Mouse (Mus musculus) spleen, postnatal 10 days (tissue): ENCODE measurements around the gene Fam193a.
A peak's percentile ranks its signal among the peaks of the same experiment; 100 is the strongest.

ENCODE experiments used
- DNase-seq, 2 experiments: peaks; one replicate each; pipeline ENCODE4 v3.0.0; 2021 to 2022; ENCODE audit warnings: low spot score in 2 of 2

Fam193a gene

DNA sequence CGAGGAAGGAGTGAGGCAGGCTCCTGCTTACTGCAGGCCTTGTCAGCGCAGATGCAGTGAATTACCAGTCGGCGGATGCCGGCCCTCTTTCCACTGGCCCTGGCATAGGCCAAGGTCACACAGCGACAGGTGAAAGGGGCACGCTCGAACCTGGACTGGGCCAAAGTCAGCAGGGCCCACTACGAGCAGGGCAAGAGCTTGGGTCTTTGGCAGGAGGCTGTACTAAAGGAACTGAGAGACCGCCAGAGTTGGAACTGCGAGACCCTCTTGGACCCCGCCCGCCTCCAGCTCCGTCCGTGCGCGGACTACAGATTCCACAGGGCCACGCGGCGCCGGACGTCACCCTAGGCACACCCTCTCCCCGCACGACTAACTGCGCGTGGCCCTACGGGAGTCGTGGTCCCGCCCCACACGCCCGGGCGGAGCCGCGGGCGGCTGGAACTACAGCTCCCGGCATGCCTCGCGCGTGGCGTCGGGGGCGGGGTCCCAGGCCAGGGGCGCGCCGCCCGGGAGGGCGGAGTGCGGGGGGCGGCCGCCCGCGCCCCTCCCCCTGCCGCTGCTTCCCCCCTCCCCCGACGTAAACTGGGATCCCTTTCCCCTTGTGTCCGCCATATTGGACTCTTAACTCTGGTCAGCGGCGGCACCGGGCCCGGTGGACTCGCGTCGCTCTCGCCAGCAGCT lies at the start of gene Fam193a:
Gene Fam193a, plus strand, starts transcription at position 593 of the 681 bp plus-strand sequence.
- peak; percentile 96 to 98 for DNase-seq

DNA sequence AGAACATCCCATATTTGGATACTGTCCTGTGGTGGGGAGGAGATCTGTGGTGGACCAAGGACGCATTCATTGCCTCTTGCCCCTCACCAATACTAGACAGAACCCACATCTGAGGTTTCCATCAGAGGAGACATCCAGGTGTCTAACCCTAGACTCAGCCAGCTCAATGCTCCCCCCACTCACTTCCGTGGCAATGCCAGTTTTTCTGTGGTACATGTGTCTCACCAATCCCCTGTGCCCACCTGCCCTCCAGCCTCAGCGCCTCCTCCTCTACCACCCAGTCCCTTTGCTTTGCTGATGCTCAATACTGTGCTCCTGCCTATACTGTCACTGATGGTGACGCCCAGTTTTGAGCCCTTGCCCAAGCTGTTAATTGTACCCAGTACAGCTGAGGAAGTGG lies 48.5 kb upstream of the Fam193a start:
- no peak for DNase-seq

- DNase-seq: no peak
Observed at GRCm38 (mm10) chr5:34325286-34325685, 44.4 kb upstream of the Fam193a start.

- no peak for DNase-seq
Observed at GRCm38 (mm10) chr5:34326249-34326691, 43.5 kb upstream of the Fam193a start.

DNA sequence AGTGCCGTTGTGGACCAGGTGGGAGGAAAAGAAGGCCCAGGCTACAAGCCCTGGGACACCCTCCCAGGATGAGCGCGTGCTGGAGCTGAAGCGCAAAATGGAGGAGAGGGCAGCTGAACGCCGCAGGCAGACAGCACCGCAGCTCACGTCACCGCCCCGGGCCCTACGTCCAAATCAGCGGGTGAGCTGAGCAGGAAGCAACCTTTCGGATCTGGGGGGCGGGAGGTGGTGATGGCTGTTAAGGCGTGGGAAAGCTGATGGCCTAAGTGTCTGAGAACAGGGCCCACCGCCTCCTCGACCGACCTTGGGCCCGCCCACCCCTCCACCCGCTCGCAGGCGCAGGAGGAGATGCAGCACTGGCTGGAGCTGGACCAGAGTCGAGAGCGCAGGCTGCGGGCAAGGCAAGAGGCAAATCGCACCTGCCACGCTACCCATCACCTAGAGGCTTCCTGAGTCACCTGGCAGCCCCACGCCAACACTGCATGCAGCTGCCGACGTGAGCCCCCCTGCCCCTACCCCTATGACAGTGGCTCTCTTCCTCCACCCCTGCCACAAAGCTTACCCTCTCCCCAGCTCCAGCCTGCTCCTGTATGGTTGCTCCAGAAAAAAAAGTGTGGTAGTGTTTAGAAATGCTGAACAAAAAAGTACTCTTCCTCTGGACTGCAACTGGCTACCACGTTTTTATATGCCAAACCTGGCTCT lies 42.7 kb upstream of the Fam193a start:
- peak in 1 of 2 experiments; percentile 27 for DNase-seq

DNA sequence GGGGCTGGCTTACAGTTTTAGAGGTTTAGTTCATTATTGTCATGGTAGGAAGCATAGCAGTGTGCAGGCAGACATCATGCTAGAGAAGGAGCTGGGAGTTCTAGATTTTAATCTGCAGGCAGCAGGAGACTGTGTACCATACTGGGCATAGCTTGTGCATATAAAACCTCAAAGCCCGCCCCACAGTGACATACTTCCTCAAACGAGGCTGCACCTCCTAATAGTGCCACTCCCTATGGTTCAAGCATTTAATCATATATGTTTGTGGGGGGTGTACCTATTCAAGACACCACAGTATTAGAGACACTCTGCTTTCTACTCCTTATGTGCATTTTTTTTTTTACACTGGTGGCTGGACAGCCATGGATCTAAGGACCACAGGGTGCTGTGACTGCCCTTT lies 39.6 kb upstream of the Fam193a start:
- DNase-seq: no peak

- DNase-seq: no peak
Observed at GRCm38 (mm10) chr5:34334081-34334480, 35.7 kb upstream of the Fam193a start.

- DNase-seq: no peak
Observed at GRCm38 (mm10) chr5:34335539-34336096, 34.1 kb upstream of the Fam193a start.

DNA sequence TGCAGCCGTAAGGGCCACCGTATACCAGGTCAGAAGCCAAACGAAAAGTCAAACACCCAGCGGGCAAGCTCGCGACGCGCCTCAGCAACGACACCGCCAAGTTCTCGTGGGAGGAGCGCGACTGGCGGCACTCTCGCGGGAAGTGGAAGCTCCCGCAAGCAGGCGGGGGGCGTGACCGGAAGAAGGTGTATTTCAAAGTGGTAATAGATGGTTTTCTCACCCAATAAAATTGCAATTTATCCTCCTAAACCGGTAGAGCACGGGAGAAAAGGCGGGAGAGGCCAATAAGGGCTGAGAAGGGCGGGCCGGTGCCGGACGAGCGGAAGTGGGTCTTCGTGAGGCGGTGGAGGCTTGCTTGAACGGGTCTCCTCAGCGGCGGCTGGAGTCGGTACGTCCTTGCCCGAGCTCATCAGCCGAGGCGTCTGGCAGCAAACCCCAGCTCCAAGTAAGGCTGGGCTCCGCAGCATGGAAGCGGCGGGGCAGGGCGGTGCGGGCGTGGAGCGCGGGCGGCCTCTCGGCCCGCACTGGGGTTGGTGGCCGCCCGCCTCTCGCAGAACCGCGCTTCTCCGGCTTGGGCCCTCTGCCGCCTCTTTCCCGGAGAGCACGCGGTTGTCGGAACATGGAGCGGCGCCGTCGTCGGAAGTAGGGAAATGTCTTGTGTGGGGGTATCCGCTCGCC lies 33.5 kb upstream of the Fam193a start, which contains the start of gene Rnf4:
Gene Rnf4, plus strand, starts transcription at position 193 of the 678 bp plus-strand sequence.
- peak; percentile 96 to 99 for DNase-seq

GRCm38 (mm10) chr5:34336775-34337450 lies 32.8 kb upstream of the Fam193a start:
- peak; percentile 66 to 80 for DNase-seq

DNA sequence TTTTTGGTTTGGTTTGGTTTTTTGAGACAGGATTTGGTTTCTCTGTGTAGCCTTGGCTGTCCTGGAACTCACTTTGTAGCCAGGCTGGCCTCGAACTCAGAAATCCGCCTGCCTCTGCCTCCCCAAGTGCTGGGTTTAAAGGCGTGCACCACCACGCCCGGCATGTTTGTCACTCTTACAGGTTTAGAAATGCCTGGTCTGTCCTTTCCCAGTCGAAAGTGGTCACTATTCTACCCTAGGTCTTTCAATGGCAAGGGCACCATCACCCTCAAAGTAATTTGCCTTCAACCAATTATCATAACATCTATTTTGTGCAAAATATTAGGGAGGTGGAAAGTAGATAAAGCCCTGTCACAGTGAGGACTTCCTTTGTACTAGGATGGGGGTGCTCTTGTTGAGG lies 29.5 kb upstream of the Fam193a start:
- no peak for DNase-seq

GRCm38 (mm10) chr5:34352084-34352631 lies 17.6 kb upstream of the Fam193a start:
- DNase-seq: no peak

- no peak for DNase-seq
Observed at GRCm38 (mm10) chr5:34360261-34360660, 9.5 kb upstream of the Fam193a start.

DNA sequence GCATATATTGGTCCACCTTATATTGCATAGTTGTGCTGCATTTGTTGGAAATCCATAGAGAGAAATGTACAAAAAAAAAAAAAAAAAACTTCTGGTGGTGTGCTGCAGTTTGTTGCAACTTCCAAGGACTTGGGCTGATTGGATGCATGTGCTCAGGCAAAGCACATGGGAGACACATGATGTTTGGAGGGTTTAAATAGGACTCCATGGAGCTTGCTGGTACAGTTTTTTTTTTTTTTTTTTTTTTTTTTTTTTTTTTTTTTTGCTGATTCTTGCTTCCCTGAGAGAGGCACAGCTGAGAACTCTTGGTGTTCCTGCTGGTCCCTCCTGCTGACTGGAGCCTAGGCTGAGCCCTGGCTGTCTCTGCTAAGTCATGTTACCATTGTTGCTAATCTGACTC lies 6.6 kb upstream of the Fam193a start:
- DNase-seq: no peak

DNA sequence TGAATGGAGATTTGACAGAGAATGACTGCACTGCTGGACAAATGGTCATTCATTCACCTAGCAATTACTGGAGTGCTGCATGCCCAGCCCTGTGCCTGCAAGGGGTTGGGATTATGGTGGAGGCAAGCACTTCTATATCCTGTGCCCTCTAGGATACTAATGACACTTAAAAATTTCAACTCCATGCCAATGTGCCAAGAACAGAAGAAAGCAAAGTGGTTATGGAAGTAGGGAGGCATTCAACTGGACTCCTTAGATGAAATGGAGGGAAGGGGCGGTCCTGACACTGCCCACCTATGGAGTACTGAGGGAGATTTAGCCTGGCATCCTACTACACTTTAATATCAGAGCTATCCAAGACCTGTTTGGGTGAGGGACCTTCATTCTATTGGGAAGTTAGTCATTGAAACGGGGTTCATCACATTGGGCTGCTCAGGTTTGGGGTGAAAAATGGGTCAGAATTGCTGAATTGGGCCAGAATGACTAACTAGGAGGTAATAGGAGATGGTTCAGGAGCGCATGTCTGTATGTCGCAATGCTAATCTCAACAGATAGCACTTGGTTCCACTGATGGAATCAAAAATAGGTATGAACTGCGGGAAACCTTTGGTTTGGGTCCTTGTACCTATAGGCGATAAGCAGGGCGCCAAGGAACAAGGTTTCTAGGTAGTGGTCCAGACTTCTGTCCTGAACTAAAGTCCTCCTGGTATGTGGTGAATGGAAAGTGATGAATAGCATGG lies 1.0 kb upstream of the Fam193a start:
- no peak for DNase-seq

DNA sequence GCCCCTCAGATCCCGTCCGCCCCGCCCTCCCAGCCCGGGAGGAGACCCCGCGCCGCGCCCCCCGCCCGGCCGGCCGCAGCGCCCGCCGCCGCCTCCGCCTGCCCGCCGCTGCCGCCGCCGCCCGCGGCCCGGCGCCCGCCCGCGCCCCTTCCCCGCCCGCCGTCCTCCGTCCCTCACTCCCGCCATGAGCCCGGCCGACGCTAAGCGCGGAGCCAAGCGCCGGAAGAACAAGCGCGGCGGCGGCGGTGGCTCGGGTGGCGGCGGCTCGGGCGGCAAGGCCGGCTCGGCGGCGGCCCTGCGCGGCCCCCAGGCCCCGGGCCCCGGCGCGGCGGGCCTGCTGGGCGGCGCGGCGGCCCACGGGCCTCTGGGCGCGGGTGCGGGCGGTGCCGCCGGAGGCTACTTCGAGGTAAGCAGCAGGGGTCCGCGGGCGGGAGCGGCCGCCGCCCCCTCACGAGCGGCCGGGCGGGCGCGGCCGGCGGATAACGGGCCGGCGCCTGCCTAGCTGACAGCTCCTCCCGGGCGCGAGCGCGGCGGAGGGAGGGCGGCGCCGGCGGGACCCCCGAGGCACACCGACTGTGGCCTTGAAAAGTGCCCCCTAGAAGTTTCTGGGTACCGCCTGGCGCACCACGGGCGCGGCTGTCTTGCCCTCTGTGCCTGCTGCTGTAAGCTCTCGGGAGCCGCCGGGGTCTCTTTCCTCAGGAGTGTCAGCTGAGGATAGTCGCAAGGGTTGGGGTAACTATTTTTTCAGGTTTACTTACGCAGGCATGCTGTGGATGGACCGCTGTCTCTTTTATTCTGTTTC lies 490 bp downstream of the Fam193a start:
- peak; percentile 49 to 62 for DNase-seq

DNA sequence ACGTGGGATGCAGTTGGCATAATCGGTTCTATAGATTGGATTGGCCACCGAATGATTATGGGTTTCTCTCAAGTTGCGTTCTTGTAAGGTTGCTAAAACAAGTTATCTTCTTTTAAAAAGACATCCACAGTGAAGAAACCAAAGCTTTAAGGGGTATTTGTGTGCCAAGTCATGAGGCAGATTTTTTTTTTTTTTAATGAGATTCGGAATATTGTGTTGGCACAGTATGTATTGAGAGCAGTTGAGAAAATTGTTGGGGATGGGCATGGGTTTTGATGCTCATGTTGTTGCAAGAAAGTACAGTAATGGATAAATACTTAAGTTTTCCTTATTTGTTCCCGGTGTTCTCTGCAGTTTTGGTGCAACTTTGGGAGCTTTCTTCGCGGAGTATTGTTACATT lies 1.1 kb downstream of the Fam193a start:
- no peak for DNase-seq

DNA sequence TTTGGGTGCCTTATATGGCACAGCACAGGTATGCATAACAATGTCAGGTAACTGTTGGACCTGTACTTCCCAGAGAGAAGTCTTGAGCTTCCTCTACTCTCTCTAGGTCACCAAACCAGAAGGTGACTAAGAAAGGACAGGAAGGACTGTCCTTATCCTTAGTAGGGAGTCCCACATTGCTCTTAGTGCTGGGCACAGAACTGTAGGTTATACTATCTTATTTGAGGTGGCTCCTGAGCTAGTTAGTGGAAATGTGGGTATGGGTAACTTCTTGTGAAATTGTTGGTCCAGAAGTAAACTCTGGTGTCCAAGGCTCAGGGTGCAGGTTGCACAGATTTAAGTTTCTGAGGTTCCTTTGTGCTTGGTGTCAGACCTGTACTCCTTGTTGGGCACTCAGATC lies 2.4 kb downstream of the Fam193a start:
- DNase-seq: no peak

DNA sequence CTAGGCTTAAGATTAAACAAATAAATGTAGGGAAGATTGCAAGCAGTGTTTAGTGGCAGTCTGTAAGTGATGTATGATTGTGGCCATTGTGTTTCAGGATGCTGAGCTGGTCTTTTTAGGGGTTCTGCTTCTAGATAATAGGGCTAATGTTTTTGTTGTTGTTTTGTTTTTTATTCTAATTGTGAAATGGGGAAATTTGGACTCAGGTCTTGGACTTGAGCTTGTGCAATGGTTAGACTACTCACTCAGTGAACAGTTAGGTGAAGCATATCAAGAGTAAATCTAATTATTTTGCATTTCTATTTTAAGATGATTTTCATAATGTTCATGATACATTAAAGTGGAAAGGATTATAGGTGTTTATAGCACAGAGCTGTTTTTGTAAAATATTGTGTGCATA lies 2.8 kb downstream of the Fam193a start:
- no peak for DNase-seq

GRCm38 (mm10) chr5:34378787-34379186 lies 9.1 kb downstream of the Fam193a start:
- DNase-seq: no peak
